ENCODE assay signal across 10 mouse cellular contexts in the genomic region with DNA sequence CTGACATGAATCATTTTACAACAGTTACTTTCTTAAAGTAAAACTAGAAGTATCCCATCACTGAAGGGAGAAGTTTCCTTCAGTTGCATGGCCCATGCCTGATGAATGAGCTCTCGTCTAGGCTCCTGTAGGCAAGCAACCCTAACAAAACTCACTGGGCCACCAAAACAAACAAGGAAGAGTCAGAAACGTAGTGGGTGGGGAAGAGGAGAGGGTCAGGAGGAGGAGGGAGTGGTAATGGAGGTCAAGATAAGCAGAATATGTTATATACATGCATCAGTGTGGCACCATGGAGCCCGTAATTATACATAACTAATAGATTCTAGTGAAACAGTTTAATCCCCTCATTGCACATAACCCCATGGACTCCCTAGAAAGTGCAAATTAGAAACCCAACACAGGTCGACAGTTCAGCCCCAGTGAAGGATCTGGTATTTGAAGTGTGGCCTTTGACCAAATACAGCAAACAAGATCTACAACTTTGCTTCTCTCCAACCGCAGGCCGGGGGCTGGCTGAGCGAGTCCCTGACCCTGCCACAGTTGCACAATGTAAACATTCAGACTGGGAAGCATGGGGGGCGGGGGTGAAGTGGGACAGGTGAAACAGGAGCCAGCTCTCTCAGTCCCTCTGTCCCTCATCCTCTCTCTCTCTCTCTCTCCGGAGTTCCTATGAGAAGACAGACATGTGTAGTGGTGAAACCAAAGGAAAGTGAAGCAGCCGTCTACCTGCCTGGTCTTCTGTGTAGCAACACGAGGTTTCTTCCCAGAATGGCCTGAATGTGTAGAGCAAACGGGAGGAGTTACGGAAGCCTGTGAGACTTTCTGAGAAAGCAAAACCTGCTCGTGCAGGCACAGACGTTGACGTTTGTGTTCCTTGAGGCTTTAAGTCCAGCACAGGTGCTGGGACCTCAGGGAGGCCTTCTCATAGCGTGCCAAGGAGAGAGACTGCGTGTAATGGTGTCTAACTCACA.
DNase-seq lines count a peak whose midpoint lies in the region; ATAC-seq lines count a peak whose summit lies in the region.
"Had no signal": no experiment of that assay in that cellular context is flagged by ENCODE, and none has a peak within 500 bp of the region (broad histone marks: within the 10 kb centered on the region; RNA-seq: fewer than 3 reads in every experiment).

No protein-coding gene starts in this region.

- no peak overlapping the region for H3K9ac ChIP-seq in limb, embryonic 13.5 days
- no peak overlapping the region for H3K9ac ChIP-seq in lung, embryonic 15.5 days
- H3K9ac ChIP-seq: forebrain, embryonic 13.5 days had no signal

- H3K4me2 ChIP-seq in limb, embryonic 13.5 days (replicated peaks): no peak overlapping the region
- peak overlapping the region; percentile 17; the same call in 1 of the 2 replicates for H3K4me2 ChIP-seq in lung, embryonic 15.5 days
- H3K4me2 ChIP-seq: forebrain, embryonic 13.5 days had no signal

- DNase-seq in urinary bladder, postnatal 14 days (ENCODE audit: low spot score): peak; percentile 77
- no peak for DNase-seq in urinary bladder, postnatal 4 days (ENCODE audit: low spot score in 2 of 2)
- DNase-seq in urinary bladder, postnatal 36 days (ENCODE audit: low spot score in 2 of 2): peak; percentile 64 to 72
- DNase-seq in midbrain, embryonic 10.5 days (ENCODE audit: low spot score): no peak
- no peak for DNase-seq in ovary, adult 18-20 months (ENCODE audit: low spot score)
- DNase-seq in gastrocnemius, adult 8-10 months (ENCODE audit: low spot score in 2 of 2): no peak
- DNase-seq: kidney, postnatal 25 days had no signal

- WGBS in limb, embryonic 13.5 days: 61% methylated on average over 18 of the region's 18 CpGs
- 36% methylated on average over 18 of the region's 18 CpGs for WGBS in lung, embryonic 15.5 days
- WGBS in midbrain, embryonic 10.5 days: 75% methylated on average over 18 of the region's 18 CpGs

- peak overlapping the region; percentile 52; the same call in 1 of the 2 replicates for H3K27ac ChIP-seq in limb, embryonic 13.5 days
- H3K27ac ChIP-seq in lung, embryonic 15.5 days: peak overlapping the region; percentile 83
- H3K27ac ChIP-seq in midbrain, embryonic 10.5 days (replicated peaks): no peak overlapping the region
- H3K27ac ChIP-seq: forebrain, embryonic 13.5 days had no signal

- no peak for ATAC-seq in limb, embryonic 13.5 days (ENCODE audit: low FRiP score, low read depth)
- ATAC-seq in lung, embryonic 15.5 days (ENCODE audit: borderline replicate concordance, extremely low read depth, low FRiP score, low TSS enrichment): peak; percentile 51; the same call in 1 of the 2 replicates
- ATAC-seq: forebrain, embryonic 13.5 days had no signal

- H3K27me3 ChIP-seq in limb, embryonic 13.5 days: no peaks in the 10 kb centered on the region
- H3K27me3 ChIP-seq in lung, embryonic 15.5 days: no peaks in the 10 kb centered on the region
- no peaks in the 10 kb centered on the region for H3K27me3 ChIP-seq in midbrain, embryonic 10.5 days (ENCODE audit: low read depth, poor library complexity, severe bottlenecking)
- H3K27me3 ChIP-seq: forebrain, embryonic 13.5 days had no signal

- peaks cover 48% of the 10 kb centered on the region for H3K4me1 ChIP-seq in limb, embryonic 13.5 days
- peaks cover 47% of the 10 kb centered on the region for H3K4me1 ChIP-seq in lung, embryonic 15.5 days
- peaks cover 19% of the 10 kb centered on the region for H3K4me1 ChIP-seq in midbrain, embryonic 10.5 days

- H3K36me3 ChIP-seq in limb, embryonic 13.5 days: no peaks in the 10 kb centered on the region
- no peaks in the 10 kb centered on the region for H3K36me3 ChIP-seq in lung, embryonic 15.5 days
- H3K36me3 ChIP-seq in midbrain, embryonic 10.5 days: no peaks in the 10 kb centered on the region

- no peaks in the 10 kb centered on the region for H3K9me3 ChIP-seq in limb, embryonic 13.5 days
- H3K9me3 ChIP-seq in lung, embryonic 15.5 days: no peaks in the 10 kb centered on the region
- H3K9me3 ChIP-seq in midbrain, embryonic 10.5 days (replicated peaks): no peaks in the 10 kb centered on the region
- H3K9me3 ChIP-seq: forebrain, embryonic 13.5 days had no signal

- H3K4me3 ChIP-seq in limb, embryonic 13.5 days: no peak overlapping the region
- no peak overlapping the region for H3K4me3 ChIP-seq in lung, embryonic 15.5 days
- no peak overlapping the region for H3K4me3 ChIP-seq in midbrain, embryonic 10.5 days
- H3K4me3 ChIP-seq: forebrain, embryonic 13.5 days had no signal

Comparison
In these comparisons a context has a peak if more than half of its experiments do, and no peak if none do; other contexts are left out.
1. DNase-seq: peak in urinary bladder, postnatal 14 days (single experiment) and urinary bladder, postnatal 36 days (2 of 2); none in urinary bladder, postnatal 4 days (0 of 2), midbrain, embryonic 10.5 days (single experiment), ovary, adult 18-20 months (single experiment) and gastrocnemius, adult 8-10 months (0 of 2).